Mouse (Mus musculus) midbrain, embryonic 16.5 days (tissue): ENCODE results near the gene Agpat3. TPM values are rescaled to one million over a fixed set of nuclear protein-coding genes. Genes with fewer than 3 reads are reported as not detected.

Source experiments
- ATAC-seq: fragments of 200-750 bp; cut with Nextera tagmentation; 2 replicates; pipeline ENCODE4 v1.8.0; 2017; ENCODE audit warnings: moderate TSS enrichment
- H3K27ac ChIP-seq: fragments of 300-500 bp; sonication (generic); 2 replicates; pipeline ENCODE4 v1.5.1; 2014; ENCODE audit warnings: mild to moderate bottlenecking, low read length, mixed read lengths
- H3K27me3 ChIP-seq: fragments of 300-500 bp; sonication (generic); 2 replicates; pipeline ENCODE4 v1.6.1; 2014; ENCODE audit warnings: low read depth, low read length, mixed read lengths; ENCODE audit not compliant: control insufficient read depth, insufficient read depth
- H3K36me3 ChIP-seq: fragments of 300-500 bp; sonication (generic); 2 replicates; pipeline ENCODE4 v1.6.1; 2014; ENCODE audit warnings: mild to moderate bottlenecking, low read length, moderate library complexity, mixed read lengths; ENCODE audit not compliant: control insufficient read depth, insufficient read depth
- H3K4me1 ChIP-seq: fragments of 300-500 bp; sonication (generic); 2 replicates; pipeline ENCODE4 v1.6.1; 2014; ENCODE audit warnings: mild to moderate bottlenecking, low read length, mixed read lengths; ENCODE audit not compliant: control insufficient read depth, insufficient read depth
- H3K4me2 ChIP-seq: fragments of 300-500 bp; sonication (generic); 2 replicates; pipeline ENCODE4 v1.6.1; 2014; ENCODE audit warnings: mild to moderate bottlenecking, low read length, mixed read lengths
- H3K4me3 ChIP-seq: fragments of 300-500 bp; sonication (generic); 2 replicates; pipeline ENCODE4 v1.5.1; 2014; ENCODE audit warnings: low read depth, mild to moderate bottlenecking, low read length, moderate library complexity, mixed read lengths
- H3K9ac ChIP-seq: fragments of 300-500 bp; sonication (generic); 2 replicates; pipeline ENCODE4 v1.6.1; 2014; ENCODE audit warnings: low read depth, low read length, mixed read lengths
- H3K9me3 ChIP-seq: fragments of 300-500 bp; sonication (generic); replicated peaks from 2 replicates; pipeline ENCODE4 v1.6.1; 2014; ENCODE audit warnings: mild to moderate bottlenecking, low read length, mixed read lengths; ENCODE audit not compliant: control insufficient read depth, poor library complexity, severe bottlenecking
- WGBS: fragments of 180-500 bp; shearing (Covaris S2); extraction: QIAGEN DNeasy Blood & Tissue Kit; methylation state at CpG from one replicate; pipeline ENCODE4 v1.1.7; 2014; 5-methylcytosine and 5-hydroxymethylcytosine counted together
- microRNA-seq: library from miRNA; unstranded; fragments of <30 nt; microRNA quantifications from one replicate; pipeline ENCODE4, GENCODE M21; 2017
- polyA plus RNA-seq: library from polyadenylated mRNA; unstranded; fragments of >200 nt; fragmentation: Nextera tagmentation; extraction: Ambion mirVana; gene quantifications from 2 replicates; pipeline ENCODE4 v1.2.1, GENCODE M21; 2015

Agpat3 gene
- polyA plus RNA-seq, 1 experiment from 2014 or later: 66.3 TPM

DNA sequence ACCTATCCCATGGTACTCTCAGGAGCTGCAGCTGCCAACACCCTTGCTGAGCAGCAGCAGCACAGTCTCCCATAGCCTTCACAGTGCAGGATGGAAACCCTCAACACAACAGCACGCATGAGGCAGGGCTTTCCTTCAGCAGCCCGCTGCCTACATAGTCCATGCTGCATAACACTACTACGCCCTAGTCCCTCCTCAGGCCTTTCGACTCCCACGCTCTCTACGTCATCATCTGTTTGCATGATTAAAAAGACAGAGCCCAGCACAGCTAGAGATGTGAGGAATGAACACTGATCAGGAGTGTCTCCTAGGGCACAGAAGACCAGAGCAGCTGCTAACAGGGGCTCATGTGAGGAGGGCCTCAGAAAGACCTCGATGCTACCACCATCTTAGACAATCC is 131.0 kb downstream of the Agpat3 start:
- Histone ChIP-seq H3K4me1 (no peaks in the 10 kb centered on the region), H3K4me2 (no peak overlapping the region), H3K27ac (no peak overlapping the region), H3K9me3 (no peaks in the 10 kb centered on the region), H3K27me3 (no peaks in the 10 kb centered on the region), H3K9ac (no peak overlapping the region), H3K36me3 (peaks cover 24% of the 10 kb centered on the region), H3K4me3 (no peak overlapping the region)
- no peak for ATAC-seq
- 91% methylated on average over 7 of the region's 7 CpGs for WGBS

DNA sequence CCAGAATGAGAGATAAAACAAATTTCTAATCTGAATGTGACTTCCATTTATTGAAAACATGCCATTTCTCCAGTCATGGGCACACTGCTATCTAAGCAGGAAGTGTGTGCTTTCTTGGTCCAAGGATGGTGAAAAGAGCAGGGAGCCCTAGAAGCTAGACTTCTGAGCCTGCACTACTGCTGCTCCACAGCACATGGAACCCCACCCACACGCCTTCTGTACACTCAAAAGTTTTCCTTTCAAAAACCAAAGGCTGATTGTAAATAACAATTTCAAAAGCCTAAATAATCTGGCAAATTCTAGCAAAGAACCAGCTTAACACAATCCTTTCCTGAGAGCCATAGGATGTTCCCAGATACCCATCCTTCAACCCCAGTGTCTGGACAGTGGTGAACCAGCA is 132.8 kb downstream of the Agpat3 start:
- ATAC-seq: no peak
- Histone ChIP-seq H3K4me3 (no peak overlapping the region), H3K27ac (no peak overlapping the region), H3K9me3 (no peaks in the 10 kb centered on the region), H3K9ac (no peak overlapping the region), H3K27me3 (no peaks in the 10 kb centered on the region), H3K4me2 (no peak overlapping the region), H3K36me3 (peaks cover 33% of the 10 kb centered on the region), H3K4me1 (no peaks in the 10 kb centered on the region)
- 92% methylated on average over 1 of the region's 1 CpGs for WGBS

Small RNAs within 50 kb of the gene (microRNA-seq; reads per million reads assigned to microRNA genes)
- not detected for gene Mir7659

Other genes with a start within 250 kb of the Agpat3 start
- gene D10Jhu81e, start 182.7 kb downstream of the Agpat3 start, polyA plus RNA-seq: 24.9 and 34.2 TPM in 2 replicates
- gene Pwp2, start 167.3 kb downstream of the Agpat3 start, polyA plus RNA-seq: 18.1 and 19.0 TPM in 2 replicates
- 22.4 and 27.1 TPM in 2 replicates for gene Trappc10, start 107.8 kb downstream of the Agpat3 start, polyA plus RNA-seq
- 406 and 431 TPM in 2 replicates for gene Rrp1, start 60.6 kb upstream of the Agpat3 start, polyA plus RNA-seq
- 90.7 and 94.6 TPM in 2 replicates for gene Cstb, start 73.2 kb upstream of the Agpat3 start, polyA plus RNA-seq
- 47.4 and 58.8 TPM in 2 replicates for gene Pdxk, start 112.5 kb upstream of the Agpat3 start, polyA plus RNA-seq
- not detected in 2 replicates for gene Olfr1358, start 164.9 kb upstream of the Agpat3 start, polyA plus RNA-seq
- 66.1 and 81.4 TPM in 2 replicates for gene Ilvbl, start 221.9 kb upstream of the Agpat3 start, polyA plus RNA-seq
- 2.9 and 3.0 TPM in 2 replicates for gene Syde1, start 239.5 kb upstream of the Agpat3 start, polyA plus RNA-seq